In the genomic region with DNA sequence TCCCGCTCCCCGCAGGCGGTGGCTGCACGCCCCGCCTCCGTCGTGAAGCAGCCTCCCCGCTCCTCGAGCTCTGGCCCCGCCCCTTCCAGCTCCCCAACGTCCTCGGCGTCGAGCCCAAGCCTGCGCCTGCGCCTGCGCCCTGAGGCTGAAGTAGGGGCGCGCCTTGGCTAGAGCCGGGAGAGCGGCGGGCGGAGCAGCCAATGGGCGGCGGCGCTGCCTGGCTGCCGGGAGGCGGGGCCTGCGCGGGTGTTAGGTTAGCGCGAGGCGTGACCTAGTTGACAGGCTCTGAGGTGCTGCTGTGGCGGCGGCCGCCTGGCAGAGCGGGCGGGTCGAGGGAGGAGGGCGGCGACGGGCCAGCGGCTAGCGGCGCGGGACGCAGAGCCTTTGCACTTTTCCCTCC, we compare ENCODE assay signal across 8 mouse cellular contexts. TPM values are rescaled to one million over a fixed set of nuclear protein-coding genes. Genes with fewer than 3 reads are reported as not detected.
DNase-seq lines count a peak whose midpoint lies in the region; ATAC-seq and TF ChIP-seq lines count a peak whose summit lies in the region.

TSS of gene Macrod2 (plus strand) at position 131 of the 400 bp plus-strand sequence.

- under 1% methylated on average over 47 of the region's 47 CpGs for WGBS in heart, embryonic 10.5 days
- WGBS in kidney, embryonic 14.5 days, result under 1% methylated on average over 45 of the region's 47 CpGs
- under 1% methylated on average over 42 of the region's 47 CpGs for WGBS in limb, embryonic 14.5 days
- under 1% methylated on average over 42 of the region's 47 CpGs for WGBS in midbrain, postnatal 0 days

- peak; percentile 59; the same call in 1 of the 2 replicates for TF ChIP-seq POLR2A in limb, embryonic 14.5 days (IDR thresholded peaks at IDR 0.05; ENCODE audit: borderline replicate concordance, extremely low read depth, insufficient read depth, insufficient read length)

- H3K4me2 ChIP-seq in kidney, embryonic 14.5 days (replicated peaks; ENCODE audit: low read depth, low read length), result peak within 1 kb of the TSS; percentile 95
- peak within 1 kb of the TSS; percentile 96 for H3K4me2 ChIP-seq in limb, embryonic 14.5 days (replicated peaks; ENCODE audit: low read depth, low read length, severe bottlenecking)
- H3K4me2 ChIP-seq in midbrain, postnatal 0 days (ENCODE audit: low read depth, low read length, poor library complexity, severe bottlenecking), result peak within 1 kb of the TSS; percentile 87

- H3K9me3 ChIP-seq in erythroblast, embryonic 14.5 days (ENCODE audit: control insufficient read depth, low read length), result no peaks in the 10 kb centered on the region; the same call in 1 of the 2 replicates
- H3K9me3 ChIP-seq in heart, embryonic 10.5 days, result no peaks in the 10 kb centered on the region
- no peaks in the 10 kb centered on the region for H3K9me3 ChIP-seq in kidney, embryonic 14.5 days (ENCODE audit: control insufficient read depth, low read length)
- H3K9me3 ChIP-seq in limb, embryonic 14.5 days (ENCODE audit: control insufficient read depth, low read length), result no peaks in the 10 kb centered on the region
- no peaks in the 10 kb centered on the region for H3K9me3 ChIP-seq in midbrain, postnatal 0 days (ENCODE audit: low read length)

- H3K27me3 ChIP-seq in erythroblast, embryonic 14.5 days (ENCODE audit: control insufficient read depth), result peaks cover 21% of the 10 kb centered on the region
- H3K27me3 ChIP-seq in heart, embryonic 10.5 days (ENCODE audit: insufficient read depth, poor library complexity, severe bottlenecking), result 0 out of 2 replicates have a peak, but pooled peaks cover 9% of the 10 kb centered on the region
- peaks cover 2% of the 10 kb centered on the region; the same call in 1 of the 2 replicates for H3K27me3 ChIP-seq in kidney, embryonic 14.5 days (ENCODE audit: control insufficient read depth, insufficient read depth, low read length)
- H3K27me3 ChIP-seq in limb, embryonic 14.5 days (ENCODE audit: control insufficient read depth, insufficient read depth, low read length), result 0 out of 2 replicates have a peak, but pooled peaks cover 8% of the 10 kb centered on the region
- H3K27me3 ChIP-seq in midbrain, postnatal 0 days (ENCODE audit: insufficient read depth, low read length), result no peaks in the 10 kb centered on the region

- no peak for TF ChIP-seq CTCF in midbrain, postnatal 0 days (IDR thresholded peaks at IDR 0.05)

- H3K36me3 ChIP-seq in erythroblast, embryonic 14.5 days (ENCODE audit: control insufficient read depth), result no peaks in the 10 kb centered on the region
- no peaks in the 10 kb centered on the region for H3K36me3 ChIP-seq in heart, embryonic 10.5 days
- H3K36me3 ChIP-seq in kidney, embryonic 14.5 days (ENCODE audit: control insufficient read depth, insufficient read depth, low read length), result no peaks in the 10 kb centered on the region
- H3K36me3 ChIP-seq in limb, embryonic 14.5 days (ENCODE audit: control insufficient read depth, insufficient read depth, low read length), result no peaks in the 10 kb centered on the region
- H3K36me3 ChIP-seq in midbrain, postnatal 0 days (ENCODE audit: insufficient read depth, low read length), result no peaks in the 10 kb centered on the region

- H3K9ac ChIP-seq in kidney, embryonic 14.5 days (ENCODE audit: low read depth, low read length), result peak within 1 kb of the TSS; percentile 70
- peak within 1 kb of the TSS; percentile 66 for H3K9ac ChIP-seq in limb, embryonic 14.5 days (ENCODE audit: low read depth, low read length, severe bottlenecking)
- H3K9ac ChIP-seq in midbrain, postnatal 0 days (replicated peaks; ENCODE audit: low read length, poor library complexity, severe bottlenecking), result peak within 1 kb of the TSS; percentile 66

- ATAC-seq in kidney, embryonic 14.5 days (ENCODE audit: low FRiP score, low TSS enrichment), result peak; percentile 100
- peak; percentile 99 for ATAC-seq in limb, embryonic 14.5 days (ENCODE audit: low FRiP score, low read depth)
- ATAC-seq in midbrain, postnatal 0 days (ENCODE audit: low FRiP score), result peak; percentile 99

- peak within 1 kb of the TSS; percentile 89 for H3K27ac ChIP-seq in heart, embryonic 10.5 days
- H3K27ac ChIP-seq in kidney, embryonic 14.5 days (ENCODE audit: low read depth, low read length), result no peak within 1 kb of the TSS
- no peak within 1 kb of the TSS for H3K27ac ChIP-seq in limb, embryonic 14.5 days (replicated peaks; ENCODE audit: low read depth, low read length)
- peak within 1 kb of the TSS; percentile 65 for H3K27ac ChIP-seq in midbrain, postnatal 0 days (ENCODE audit: low read depth, low read length)

- peaks cover 18% of the 10 kb centered on the region for H3K4me1 ChIP-seq in erythroblast, embryonic 14.5 days (ENCODE audit: control insufficient read depth)
- 0 out of 2 replicates have a peak, but pooled peaks cover 10% of the 10 kb centered on the region for H3K4me1 ChIP-seq in heart, embryonic 10.5 days
- no peaks in the 10 kb centered on the region for H3K4me1 ChIP-seq in kidney, embryonic 14.5 days (ENCODE audit: control insufficient read depth, insufficient read depth, low read length)
- no peaks in the 10 kb centered on the region for H3K4me1 ChIP-seq in limb, embryonic 14.5 days (ENCODE audit: control insufficient read depth, insufficient read depth, low read length)
- no peaks in the 10 kb centered on the region for H3K4me1 ChIP-seq in midbrain, postnatal 0 days (ENCODE audit: insufficient read depth, low read length)

- peak within 1 kb of the TSS; percentile 66 for H3K4me3 ChIP-seq in erythroblast, embryonic 14.5 days (replicated peaks)
- H3K4me3 ChIP-seq in heart, embryonic 10.5 days, result peak within 1 kb of the TSS; percentile 92
- peak within 1 kb of the TSS; percentile 78 for H3K4me3 ChIP-seq in kidney, embryonic 14.5 days (ENCODE audit: low read length)
- peak within 1 kb of the TSS; percentile 75 for H3K4me3 ChIP-seq in limb, embryonic 14.5 days (replicated peaks; ENCODE audit: low read length)
- peak within 1 kb of the TSS; percentile 86 for H3K4me3 ChIP-seq in midbrain, postnatal 0 days (ENCODE audit: low read depth, low read length)

- DNase-seq in 3T3-L1 (ENCODE audit: low read depth, low spot score), result peak; percentile 92
- peak; percentile 92 for DNase-seq in brain, embryonic 18.5 days (ENCODE audit: low read depth, low spot score)
- peak; percentile 98 for DNase-seq in heart, embryonic 10.5 days (ENCODE audit: low spot score)
- DNase-seq in limb, embryonic 14.5 days (ENCODE audit: low spot score), result peak; percentile 97
- DNase-seq in midbrain, postnatal 0 days (ENCODE audit: low spot score), result peak; percentile 98
- peak; percentile 74 to 92 for DNase-seq in spleen, postnatal 10 days (ENCODE audit: low spot score in 2 of 2)

RNA-seq across cellular contexts. Expression of gene Macrod2, which starts in this region (rescaled TPM):
- polyA plus RNA-seq in erythroblast, embryonic 14.5 days (2012), result 0.81 and 0.83 TPM in 2 replicates
- polyA plus RNA-seq in heart, embryonic 10.5 days (2016; fragmentation: Nextera tagmentation; extraction: Ambion mirVana), result 26.5 and 26.7 TPM in 2 replicates
- 22.2 and 32.5 TPM in 2 replicates for polyA plus RNA-seq in kidney, embryonic 14.5 days (2014; fragmentation: Nextera tagmentation; extraction: Ambion mirVana)
- polyA plus RNA-seq in limb, embryonic 14.5 days (2012; rRNA removed), result 5.4 and 8.5 TPM in 2 replicates
- polyA plus RNA-seq in limb, embryonic 14.5 days (2014; fragmentation: Nextera tagmentation; extraction: Ambion mirVana), result 24.5 and 28.9 TPM in 2 replicates
- 35.8 and 37.3 TPM in 2 replicates for total RNA-seq in midbrain, postnatal 0 days (2014; rRNA removed)
- polyA plus RNA-seq in midbrain, postnatal 0 days (2015; fragmentation: Nextera tagmentation; extraction: Ambion mirVana), result 53.9 and 67.2 TPM in 2 replicates

Comparison
In these comparisons a context has a peak if more than half of its experiments do, and no peak if none do; other contexts are left out.
1. H3K27ac ChIP-seq: peak in heart, embryonic 10.5 days (single experiment) and midbrain, postnatal 0 days (single experiment); none in kidney, embryonic 14.5 days (single experiment) and limb, embryonic 14.5 days (single experiment).
2. Peak in every context shown above with its lines, with median percentiles within 50 percentile points of each other: DNase-seq, H3K4me3 ChIP-seq, ATAC-seq, H3K4me2 ChIP-seq and H3K9ac ChIP-seq.